Mouse (Mus musculus) ES-E14 (cell line): ENCODE results near the gene Fam19a5.

Experiments
- HCFC1 ChIP-seq: IDR thresholded peaks from 2 replicates; pipeline ENCODE4 v1.6.1; 2012; ENCODE audit warnings: low read length, inconsistent platforms, borderline replicate concordance; ENCODE audit not compliant: insufficient read depth
- MAFK ChIP-seq: IDR thresholded peaks from 2 replicates; pipeline ENCODE4 v1.6.1; 2014; ENCODE audit warnings: mild to moderate bottlenecking, low read depth, low read length, inconsistent platforms; ENCODE audit not compliant: insufficient read depth
- ZC3H11A ChIP-seq: IDR thresholded peaks from 2 replicates; pipeline ENCODE4 v1.6.1; 2012; ENCODE audit warnings: low read depth, mild to moderate bottlenecking, inconsistent platforms, low read length, borderline replicate concordance
- ZNF384 ChIP-seq: IDR thresholded peaks from 2 replicates; pipeline ENCODE4 v1.6.1; 2012; ENCODE audit warnings: low read depth, low read length, inconsistent platforms

DNA sequence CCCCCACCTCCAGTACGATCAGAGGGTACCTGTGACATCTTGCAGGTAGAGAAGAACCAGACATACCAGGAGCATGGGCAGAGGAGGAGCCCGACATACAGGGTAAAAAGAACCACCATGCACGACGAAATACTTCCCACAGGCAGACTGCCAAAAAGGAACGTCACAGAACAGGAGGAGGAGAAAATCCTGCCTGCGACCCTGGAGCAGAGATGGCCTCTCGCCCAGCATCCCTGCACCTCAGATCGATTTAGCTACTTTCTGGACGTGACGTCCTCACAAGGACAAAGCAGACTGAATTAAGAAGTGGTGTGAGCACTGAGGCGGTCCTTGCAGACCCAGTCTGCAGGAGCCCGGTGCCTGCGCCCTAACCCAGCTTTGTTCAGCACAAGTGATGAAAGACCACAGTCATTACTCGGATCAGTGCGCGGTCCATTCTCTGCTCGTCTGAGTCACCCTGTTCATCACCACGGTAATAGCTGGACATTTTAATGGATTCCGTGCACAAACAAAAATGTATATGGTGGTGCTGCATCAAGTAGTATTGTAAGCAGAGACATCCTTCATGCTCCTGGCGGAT is 182.6 kb downstream of the Fam19a5 start:
- TF ChIP-seq ZC3H11A: no peak
- no peak for TF ChIP-seq HCFC1
- no peak for TF ChIP-seq MAFK
- TF ChIP-seq ZNF384: no peak
